Mouse (Mus musculus): ENCODE measurements around the gene Pabpc6. TPM values are rescaled to one million over a fixed set of nuclear protein-coding genes. Genes with fewer than 3 reads are reported as not detected.

Gene Pabpc6
- not detected for total RNA-seq (2021)
- long read RNA-seq, experiment 1, result 0 reads
- long read RNA-seq, experiment 2, result 0 reads

GRCm38 (mm10) chr17:9669283-9669905 is at the start of gene Pabpc6:
TSS of gene Pabpc6 (minus strand) at chr17:9669717.
- Histone ChIP-seq H3K4me3 (no peak within 1 kb of the TSS), H3K27ac (no peak within 1 kb of the TSS)
- TF ChIP-seq CTCF (IDR thresholded peaks at IDR 0.05), result no peak
- DNase-seq (ENCODE audit: extremely low spot score in 1 of 2, low spot score in 2 of 2), result no peak
- intact Hi-C loops (cut with DNase I), result no loop called here

GRCm38 (mm10) chr17:9710910-9711309 is 41.4 kb upstream of the Pabpc6 start:
- intact Hi-C loops (cut with DNase I), result no loop called here
- no peak overlapping the region for H3K27ac ChIP-seq
- no peak for TF ChIP-seq CTCF (IDR thresholded peaks at IDR 0.05)
- DNase-seq (ENCODE audit: extremely low spot score in 1 of 2, low spot score in 2 of 2), result no peak
- H3K4me3 ChIP-seq, result no peak overlapping the region

- Histone ChIP-seq H3K4me3 (no peak overlapping the region), H3K27ac (no peak overlapping the region)
- no peak for DNase-seq (ENCODE audit: extremely low spot score in 1 of 2, low spot score in 2 of 2)
- intact Hi-C loops (cut with DNase I), result no loop called here
- no peak for TF ChIP-seq CTCF (IDR thresholded peaks at IDR 0.05)
Measured at GRCm38 (mm10) chr17:9708888-9709287, 39.4 kb upstream of the Pabpc6 start.

- intact Hi-C loops (cut with DNase I), result no loop called here
- DNase-seq (ENCODE audit: extremely low spot score in 1 of 2, low spot score in 2 of 2), result no peak
- no peak overlapping the region for H3K4me3 ChIP-seq
- no peak overlapping the region for H3K27ac ChIP-seq
- TF ChIP-seq CTCF (IDR thresholded peaks at IDR 0.05), result no peak
Measured at GRCm38 (mm10) chr17:9707356-9707755, 37.8 kb upstream of the Pabpc6 start.

GRCm38 (mm10) chr17:9697763-9698162 is 28.2 kb upstream of the Pabpc6 start:
- H3K4me3 ChIP-seq, result no peak overlapping the region
- TF ChIP-seq CTCF (IDR thresholded peaks at IDR 0.05), result no peak
- DNase-seq (ENCODE audit: extremely low spot score in 1 of 2, low spot score in 2 of 2), result no peak
- intact Hi-C loops (cut with DNase I), result no loop called here
- H3K27ac ChIP-seq, result no peak overlapping the region

GRCm38 (mm10) chr17:9691251-9691650 is 21.7 kb upstream of the Pabpc6 start:
- no peak for DNase-seq (ENCODE audit: extremely low spot score in 1 of 2, low spot score in 2 of 2)
- no peak for TF ChIP-seq CTCF (IDR thresholded peaks at IDR 0.05)
- intact Hi-C loops (cut with DNase I), result no loop called here
- Histone ChIP-seq H3K27ac (no peak overlapping the region), H3K4me3 (no peak overlapping the region)

GRCm38 (mm10) chr17:9683539-9684155 is 14.1 kb upstream of the Pabpc6 start:
- Histone ChIP-seq H3K27ac (no peak overlapping the region), H3K4me3 (no peak overlapping the region)
- intact Hi-C loops (cut with DNase I), result no loop called here
- no peak for DNase-seq (ENCODE audit: extremely low spot score in 1 of 2, low spot score in 2 of 2)
- TF ChIP-seq CTCF (IDR thresholded peaks at IDR 0.05), result no peak

- H3K27ac ChIP-seq, result peak overlapping the region; percentile 1; the same call in 1 of the 2 replicates
- TF ChIP-seq CTCF (IDR thresholded peaks at IDR 0.05), result no peak; the same call in 1 of the 2 replicates
- intact Hi-C loops (cut with DNase I), result no loop called here
- peak in 1 of 2 experiments; percentile 18 for DNase-seq (ENCODE audit: extremely low spot score in 1 of 2, low spot score in 2 of 2)
- H3K4me3 ChIP-seq, result no peak overlapping the region
Measured at GRCm38 (mm10) chr17:9680741-9681140, 11.2 kb upstream of the Pabpc6 start.

GRCm38 (mm10) chr17:9675175-9675789 is 5.8 kb upstream of the Pabpc6 start:
- Histone ChIP-seq H3K27ac (no peak overlapping the region), H3K4me3 (no peak overlapping the region)
- no peak for DNase-seq (ENCODE audit: extremely low spot score in 1 of 2, low spot score in 2 of 2)
- intact Hi-C loops (cut with DNase I), result no loop called here
- TF ChIP-seq CTCF (IDR thresholded peaks at IDR 0.05), result no peak

- H3K4me3 ChIP-seq, result no peak overlapping the region
- no peak for TF ChIP-seq CTCF (IDR thresholded peaks at IDR 0.05)
- DNase-seq (ENCODE audit: extremely low spot score in 1 of 2, low spot score in 2 of 2), result no peak
- intact Hi-C loops (cut with DNase I), result no loop called here
- no peak overlapping the region for H3K27ac ChIP-seq
Measured at GRCm38 (mm10) chr17:9667955-9668354, 1.6 kb downstream of the Pabpc6 start.

- Histone ChIP-seq H3K27ac (no peak overlapping the region), H3K4me3 (no peak overlapping the region)
- intact Hi-C loops (cut with DNase I), result no loop called here
- DNase-seq (ENCODE audit: extremely low spot score in 1 of 2, low spot score in 2 of 2), result no peak
- no peak for TF ChIP-seq CTCF (IDR thresholded peaks at IDR 0.05)
Measured at GRCm38 (mm10) chr17:9658651-9659050, 10.9 kb downstream of the Pabpc6 start.

GRCm38 (mm10) chr17:9654155-9654554 is 15.4 kb downstream of the Pabpc6 start:
- Histone ChIP-seq H3K27ac (no peak overlapping the region), H3K4me3 (no peak overlapping the region)
- no peak for TF ChIP-seq CTCF (IDR thresholded peaks at IDR 0.05)
- peak in 1 of 2 experiments; percentile 13 for DNase-seq (ENCODE audit: extremely low spot score in 1 of 2, low spot score in 2 of 2)
- intact Hi-C loops (cut with DNase I), result no loop called here
